Mouse (Mus musculus) liver, adult (tissue): ENCODE results near the gene Cdca4.

Source experiments
- GATA4 ChIP-seq: IDR thresholded peaks from 2 replicates; pipeline ENCODE4 v1.6.1; 2014; ENCODE audit warnings: mild to moderate bottlenecking, low read length; ENCODE audit not compliant: insufficient replicate concordance

Cdca4 gene

GRCm38 (mm10) chr12:112843803-112844202 lies 14.6 kb upstream of the Cdca4 start:
- no peak for TF ChIP-seq GATA4

GRCm38 (mm10) chr12:112840209-112841086 lies 11.2 kb upstream of the Cdca4 start:
- peak; percentile 60; the same call in 1 of the 2 replicates for TF ChIP-seq GATA4

GRCm38 (mm10) chr12:112835046-112835445 lies 5.8 kb upstream of the Cdca4 start:
- no peak for TF ChIP-seq GATA4

- TF ChIP-seq GATA4: no peak
Observed at GRCm38 (mm10) chr12:112833527-112833926, 4.3 kb upstream of the Cdca4 start.

- no peak for TF ChIP-seq GATA4
Observed at GRCm38 (mm10) chr12:112832411-112832810, 3.2 kb upstream of the Cdca4 start.

- no peak for TF ChIP-seq GATA4
Observed at GRCm38 (mm10) chr12:112830570-112830969, 1.3 kb upstream of the Cdca4 start.

GRCm38 (mm10) chr12:112830141-112830540 lies 918 bp upstream of the Cdca4 start:
- TF ChIP-seq GATA4: no peak

- no peak for TF ChIP-seq GATA4
Observed at GRCm38 (mm10) chr12:112828501-112829243, 551 bp downstream of the Cdca4 start.

GRCm38 (mm10) chr12:112825901-112826300 lies 3.3 kb downstream of the Cdca4 start:
- no peak for TF ChIP-seq GATA4

GRCm38 (mm10) chr12:112823221-112823620 lies 6.0 kb downstream of the Cdca4 start:
- TF ChIP-seq GATA4: no peak

- TF ChIP-seq GATA4: no peak
Observed at GRCm38 (mm10) chr12:112822676-112823075, 6.5 kb downstream of the Cdca4 start.

GRCm38 (mm10) chr12:112821974-112822373 lies 7.2 kb downstream of the Cdca4 start:
- TF ChIP-seq GATA4: no peak

GRCm38 (mm10) chr12:112821216-112821615 lies 8.0 kb downstream of the Cdca4 start:
- TF ChIP-seq GATA4: no peak

GRCm38 (mm10) chr12:112820401-112820999 lies 8.7 kb downstream of the Cdca4 start:
- no peak for TF ChIP-seq GATA4

- no peak for TF ChIP-seq GATA4
Observed at GRCm38 (mm10) chr12:112819057-112819662, 10.1 kb downstream of the Cdca4 start.

- no peak for TF ChIP-seq GATA4
Observed at GRCm38 (mm10) chr12:112816294-112816693, 12.9 kb downstream of the Cdca4 start.
